Comparison of ENCODE assay signal across 22 mouse cellular contexts in the genomic region with DNA sequence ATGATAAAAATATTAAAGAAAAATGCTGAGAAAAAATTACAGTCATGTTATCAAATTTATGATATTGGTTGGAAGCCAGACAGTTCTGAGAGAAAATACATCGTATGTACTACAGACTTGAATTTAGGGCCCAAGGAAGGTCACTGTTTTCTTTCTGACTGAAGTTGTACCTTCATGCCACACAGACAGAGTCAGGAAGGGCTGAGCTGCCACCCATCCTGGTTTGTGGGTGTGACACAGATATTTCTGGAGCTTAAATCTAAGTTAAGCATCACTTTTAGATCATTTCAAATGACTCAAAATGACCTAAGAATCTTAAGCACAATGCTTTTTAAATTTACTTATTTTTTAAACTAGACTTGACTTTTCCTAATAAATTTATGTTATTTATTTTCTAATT.
DNase-seq lines count a peak whose midpoint lies in the region; ATAC-seq and TF ChIP-seq lines count a peak whose summit lies in the region.
"Had no signal": no experiment of that assay in that cellular context is flagged by ENCODE, and none has a peak within 500 bp of the region (broad histone marks: within the 10 kb centered on the region; RNA-seq: fewer than 3 reads in every experiment).

No protein-coding gene starts in this region.

- TF ChIP-seq POLR2A in kidney, adult 2 months (IDR thresholded peaks at IDR 0.05; ENCODE audit: low read depth, low read length): no peak

- H3K27me3 ChIP-seq in kidney, adult 2 months (replicated peaks; ENCODE audit: control insufficient read depth, insufficient read depth, low read length): no peaks in the 10 kb centered on the region
- H3K27me3 ChIP-seq in kidney, embryonic 16.5 days (ENCODE audit: insufficient read depth, low read length): no peaks in the 10 kb centered on the region
- H3K27me3 ChIP-seq: embryonic facial prominence, embryonic 13.5 days; embryonic facial prominence, embryonic 15.5 days; forebrain, embryonic 12.5 days had no signal

- H3K4me2 ChIP-seq in kidney, embryonic 16.5 days (replicated peaks; ENCODE audit: low read depth, low read length): no peak overlapping the region
- H3K4me2 ChIP-seq: embryonic facial prominence, embryonic 13.5 days; embryonic facial prominence, embryonic 15.5 days; forebrain, embryonic 12.5 days had no signal

- H3K4me1 ChIP-seq in kidney, adult 2 months (ENCODE audit: control insufficient read depth, insufficient read depth, low read length): no peaks in the 10 kb centered on the region
- peaks cover 11% of the 10 kb centered on the region for H3K4me1 ChIP-seq in kidney, embryonic 16.5 days (ENCODE audit: insufficient read depth, low read length)
- no peaks in the 10 kb centered on the region for H3K4me1 ChIP-seq in brown adipose tissue, adult 24 weeks (ENCODE audit: control insufficient read depth, insufficient read depth, insufficient read length, low read length)
- H3K4me1 ChIP-seq: embryonic facial prominence, embryonic 15.5 days had no signal

- WGBS in kidney, adult 2 months: 65% methylated on average over 1 of the region's 1 CpGs
- 42% methylated on average over 1 of the region's 1 CpGs for WGBS in kidney, embryonic 16.5 days

- TF ChIP-seq CTCF in kidney, adult 2 months (conservative IDR thresholded peaks at IDR 0.05; ENCODE audit: insufficient read depth, insufficient read length, low read depth, low read length): no peak

- no peaks in the 10 kb centered on the region for H3K36me3 ChIP-seq in kidney, adult 2 months (ENCODE audit: control insufficient read depth, insufficient read depth, low read length)
- H3K36me3 ChIP-seq in kidney, embryonic 16.5 days (ENCODE audit: insufficient read depth, low read length): no peaks in the 10 kb centered on the region
- H3K36me3 ChIP-seq: embryonic facial prominence, embryonic 13.5 days; embryonic facial prominence, embryonic 15.5 days; forebrain, embryonic 10.5 days; forebrain, embryonic 12.5 days had no signal

- H3K9me3 ChIP-seq in kidney, embryonic 16.5 days (ENCODE audit: low read length): no peaks in the 10 kb centered on the region
- H3K9me3 ChIP-seq: embryonic facial prominence, embryonic 13.5 days; embryonic facial prominence, embryonic 15.5 days; forebrain, embryonic 10.5 days; forebrain, embryonic 12.5 days had no signal

- no peak overlapping the region for H3K27ac ChIP-seq in kidney, adult 2 months (ENCODE audit: insufficient read depth, low read depth, low read length)
- no peak overlapping the region for H3K27ac ChIP-seq in kidney, embryonic 16.5 days (ENCODE audit: low read length)
- H3K27ac ChIP-seq in brown adipose tissue, adult 24 weeks (replicated peaks; ENCODE audit: low read depth, low read length): peak overlapping the region; percentile 90
- H3K27ac ChIP-seq: embryonic facial prominence, embryonic 13.5 days; embryonic facial prominence, embryonic 15.5 days; forebrain, embryonic 10.5 days; forebrain, embryonic 12.5 days had no signal

- intact Hi-C loops in heart, postnatal 36 days (cut with DNase I): no loop called here

- no peak overlapping the region for H3K4me3 ChIP-seq in kidney, adult 2 months (ENCODE audit: insufficient read depth, low read depth, low read length)
- no peak overlapping the region for H3K4me3 ChIP-seq in kidney, embryonic 16.5 days (ENCODE audit: low read length)
- H3K4me3 ChIP-seq in brown adipose tissue, adult 24 weeks (ENCODE audit: insufficient read depth, low read depth, low read length): no peak overlapping the region
- H3K4me3 ChIP-seq: embryonic facial prominence, embryonic 13.5 days; embryonic facial prominence, embryonic 15.5 days; erythroblast, embryonic 14.5 days; forebrain, embryonic 10.5 days; forebrain, embryonic 12.5 days had no signal

- no peak overlapping the region for H3K9ac ChIP-seq in kidney, embryonic 16.5 days (replicated peaks; ENCODE audit: low read length)
- H3K9ac ChIP-seq: embryonic facial prominence, embryonic 13.5 days; embryonic facial prominence, embryonic 15.5 days; forebrain, embryonic 12.5 days had no signal

- ATAC-seq in kidney, embryonic 16.5 days (ENCODE audit: low FRiP score, low TSS enrichment): no peak
- ATAC-seq: activated CD4-positive, CD25-positive, alpha-beta regulatory T cell, adult 4 months; forebrain, embryonic 14.5 days; forebrain, embryonic 16.5 days; Patski had no signal

- peak; percentile 9 for DNase-seq in heart, adult 11 months
- DNase-seq in heart, postnatal 36 days: no peak
- DNase-seq in kidney, adult 2 months: peak; percentile 52
- no peak for DNase-seq in MN1 (ENCODE audit: low spot score)
- DNase-seq: adrenal gland, adult 8-10 months; cerebellum, adult 11 months; cerebellum, adult 18-20 months; cerebellum, adult 8-10 months; cerebellum, adult 9-11 months; cerebellum, postnatal 36 days; embryo, embryonic 11 days had no signal

Comparison
In these comparisons a context has a peak if more than half of its experiments do, and no peak if none do; other contexts are left out.
1. DNase-seq: peak in heart, adult 11 months (single experiment) and kidney, adult 2 months (single experiment); none in heart, postnatal 36 days (0 of 2) and MN1 (single experiment).